Mouse (Mus musculus) urinary bladder, postnatal 10 days (tissue): Measurements from ENCODE around the gene Ifna1.

Source experiments
- DNase-seq: peaks from one replicate; pipeline ENCODE4 v3.0.0; 2022; ENCODE audit warnings: low spot score

Ifna1 gene

GRCm38 (mm10) chr4:88872691-88873090 lies 22.8 kb downstream of the Ifna1 start:
- no peak for DNase-seq

DNA sequence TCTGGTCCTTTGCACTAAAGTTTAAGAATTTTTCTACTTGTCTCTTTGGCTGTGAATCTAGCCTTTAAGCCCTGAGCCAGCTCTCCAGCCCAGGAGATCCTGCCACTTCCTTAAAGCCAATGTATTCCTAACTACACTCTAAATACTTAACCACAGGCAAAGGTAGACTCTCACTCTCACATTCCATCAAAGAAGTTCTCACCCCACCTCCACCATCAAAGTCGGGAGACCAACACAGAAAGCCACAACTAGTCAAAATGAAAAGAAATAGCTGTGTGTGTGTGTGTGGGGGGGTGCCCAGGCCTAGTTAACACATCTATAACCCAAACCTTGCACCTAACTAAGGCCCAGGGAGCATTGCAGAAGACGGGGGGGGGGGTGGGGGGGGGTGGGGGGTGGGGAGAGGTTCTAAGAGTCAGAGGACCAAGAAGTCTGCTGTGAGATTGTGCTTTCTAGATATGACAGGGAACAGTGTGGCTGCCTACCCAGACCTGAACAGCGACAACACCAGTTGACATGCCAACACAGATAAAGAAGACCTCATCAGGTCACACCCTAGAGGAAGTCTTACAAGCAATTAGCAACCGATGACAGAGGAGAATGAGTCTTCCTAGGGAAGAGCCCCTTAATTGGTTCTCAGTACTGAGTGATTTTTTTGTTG lies 25.7 kb downstream of the Ifna1 start:
- DNase-seq = no peak

- no peak for DNase-seq
Observed at GRCm38 (mm10) chr4:88876520-88876919, 26.6 kb downstream of the Ifna1 start.

DNA sequence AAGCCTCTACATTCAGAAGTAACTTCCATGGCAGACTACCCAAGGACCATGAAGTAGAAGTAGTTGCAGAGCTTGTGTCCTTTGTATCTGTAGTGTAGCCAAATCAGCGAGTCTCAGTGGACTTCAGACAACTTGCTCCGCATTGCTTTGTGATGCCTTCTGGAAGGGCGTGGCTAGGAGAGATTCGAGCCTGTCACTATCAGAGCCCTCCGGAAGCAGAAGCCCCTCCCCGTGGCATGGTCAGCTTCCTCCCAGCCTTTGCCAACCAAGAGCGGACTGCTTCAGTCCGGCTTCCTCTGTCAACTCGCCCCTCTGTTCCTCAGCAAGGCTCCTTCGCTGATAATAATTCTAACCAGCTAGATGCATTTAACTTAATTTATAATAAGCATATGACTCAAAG lies 28.4 kb downstream of the Ifna1 start:
- no peak for DNase-seq

- DNase-seq = no peak
Observed at GRCm38 (mm10) chr4:88878772-88879171, 28.9 kb downstream of the Ifna1 start.

DNA sequence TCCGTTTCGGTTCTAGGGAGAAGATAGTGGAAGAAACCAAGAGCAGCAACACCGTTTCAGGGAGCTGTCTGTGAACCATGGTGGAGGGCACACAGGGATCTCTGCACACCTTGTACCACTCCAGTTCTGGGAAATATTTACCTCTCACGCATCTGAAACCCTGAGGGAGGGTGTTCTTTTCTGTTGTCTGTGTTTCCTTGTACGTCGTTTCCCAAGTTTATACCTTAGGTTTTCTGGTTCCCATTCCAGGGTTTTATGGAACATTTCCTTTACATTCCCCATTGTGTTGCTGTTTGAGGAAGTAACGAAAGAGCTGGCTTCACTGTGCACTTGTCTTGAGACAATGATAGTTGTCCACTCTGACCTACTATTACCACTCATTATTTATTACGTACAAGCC lies 30.2 kb downstream of the Ifna1 start, which contains the start of gene Ifne:
Ifne (minus strand) TSS at position 101 of the 400 bp plus-strand sequence.
- no peak for DNase-seq

GRCm38 (mm10) chr4:88888236-88888635 lies 38.3 kb downstream of the Ifna1 start:
- DNase-seq = no peak

DNA sequence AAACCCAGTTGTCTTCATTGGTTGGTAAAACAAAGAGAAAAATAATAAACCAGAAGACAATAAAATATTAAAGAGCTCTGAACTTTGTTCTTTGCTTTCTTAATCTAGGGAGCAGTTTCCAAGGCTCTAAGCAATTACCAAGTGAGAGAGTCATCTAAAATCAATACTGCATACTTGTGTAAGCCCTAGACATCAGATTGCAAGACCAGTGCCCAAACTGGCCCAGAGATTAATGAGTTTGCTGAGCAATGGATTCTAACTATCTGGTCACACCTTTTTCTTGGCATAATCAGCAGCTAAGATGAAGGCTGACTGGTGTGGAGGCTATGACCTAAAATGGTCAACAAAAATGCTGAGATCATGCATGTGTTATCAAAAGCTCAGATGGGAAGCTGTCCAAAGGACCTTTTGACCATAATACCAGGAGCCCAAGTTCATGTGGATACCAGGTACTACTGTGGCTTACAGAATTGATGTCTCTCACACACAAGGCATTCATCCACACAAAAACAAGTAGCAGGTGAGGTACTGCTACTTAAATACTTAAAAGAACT lies 43.4 kb downstream of the Ifna1 start:
- DNase-seq = no peak
